Mouse (Mus musculus) spleen, embryonic (tissue): ENCODE measurements around the gene Golga1.

Experiments used
- CTCF ChIA-PET: fragments of 350-600 bp; sonication (Branson Sonifier 250); formaldehyde crosslinking; loops from one replicate; lab custom pipeline; 2022; lab: Charles Lee

Golga1 gene

DNA sequence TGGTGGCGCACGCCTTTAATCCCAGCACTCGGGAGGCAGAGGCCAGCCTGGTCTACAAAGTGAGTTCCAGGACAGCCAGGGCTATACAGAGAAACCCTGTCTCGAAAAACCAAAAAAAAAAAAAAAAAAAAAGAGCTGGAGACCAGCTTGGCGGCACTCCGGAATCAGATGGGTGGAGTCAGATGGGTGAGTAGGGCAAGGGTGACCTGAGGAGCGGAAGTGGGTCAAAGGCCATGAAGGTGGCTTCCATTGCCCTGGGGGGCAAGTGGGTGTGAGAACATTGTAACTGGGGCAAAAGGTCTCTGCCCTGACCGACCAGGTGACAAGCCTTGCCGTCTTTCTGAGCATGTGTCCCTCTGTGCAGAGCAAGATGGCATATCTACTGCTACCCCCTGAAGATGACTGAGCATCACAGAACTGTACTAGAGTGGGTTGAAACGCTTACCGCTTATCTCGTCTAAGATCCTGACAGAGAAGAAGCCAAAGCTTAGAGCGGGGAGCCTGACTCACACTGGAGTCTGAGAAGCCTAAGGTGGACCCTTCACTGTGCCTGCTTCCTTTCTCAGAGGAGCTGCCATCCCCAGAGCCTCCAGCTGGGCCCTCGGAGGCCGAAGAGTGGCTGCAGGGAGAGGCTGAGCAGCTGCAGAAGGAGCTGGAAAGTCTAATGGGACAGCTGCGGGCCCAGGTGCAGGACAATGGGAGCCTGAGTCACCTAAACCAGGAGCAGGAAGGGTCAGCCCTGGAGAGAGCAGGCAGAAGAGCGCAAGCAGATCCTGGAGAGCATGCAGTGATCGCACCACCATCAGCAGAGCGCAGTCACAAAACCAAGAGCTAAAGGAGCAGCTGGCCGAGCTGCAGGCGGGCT is 89.2 kb downstream of the Golga1 start:
- CTCF ChIA-PET, result interaction anchor here (0.5 kb wide), 1 partner anchor 60 kb away, joined by 3 read pairs; no protein-coding TSS in a partner anchor

- CTCF ChIA-PET, result no interaction called here
Measured at GRCm38 (mm10) chr2:38975181-38975580, 90.2 kb downstream of the Golga1 start.

- CTCF ChIA-PET, result no interaction called here
Measured at GRCm38 (mm10) chr2:38974171-38974570, 91.2 kb downstream of the Golga1 start.

DNA sequence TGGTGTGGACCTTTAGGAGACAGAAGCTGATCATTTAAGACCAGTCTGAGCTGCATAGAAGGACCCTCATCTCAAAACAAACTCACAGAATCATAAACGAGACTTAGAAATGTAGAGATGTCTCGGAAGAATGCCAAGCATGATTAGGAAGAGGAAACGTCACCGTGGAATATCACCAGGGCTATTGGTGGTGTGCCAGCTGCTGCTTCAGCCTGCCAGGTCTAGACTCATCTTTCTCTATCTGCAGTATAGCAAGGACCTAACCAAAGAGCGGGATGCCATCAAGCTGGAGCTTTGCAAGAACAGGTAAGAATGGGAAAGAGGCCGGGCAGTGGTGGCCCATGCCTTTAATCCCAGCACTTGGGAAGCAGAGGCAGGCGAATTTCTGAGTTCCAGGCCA is 91.6 kb downstream of the Golga1 start:
- CTCF ChIA-PET, result no interaction called here

GRCm38 (mm10) chr2:38973223-38973622 is 92.1 kb downstream of the Golga1 start:
- CTCF ChIA-PET, result no interaction called here

DNA sequence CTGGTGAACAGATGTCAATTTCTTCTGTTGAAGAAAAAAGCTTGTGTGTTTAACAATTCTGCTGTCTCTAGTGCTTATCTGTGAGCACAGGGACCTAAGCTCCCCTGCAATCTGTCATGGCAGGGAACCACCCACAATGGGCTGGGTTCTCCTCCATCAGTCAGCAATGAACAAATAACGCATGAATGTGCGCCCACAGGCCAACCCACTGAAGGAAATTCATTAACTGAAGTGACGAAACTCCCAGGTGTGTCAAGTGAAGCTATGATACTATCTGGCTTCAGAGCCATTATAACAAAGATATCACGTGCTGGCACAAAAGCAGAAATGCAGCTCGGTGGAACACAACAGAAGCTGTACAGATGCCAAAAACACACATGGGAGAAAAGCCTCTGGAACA is 95.3 kb downstream of the Golga1 start:
- CTCF ChIA-PET, result no interaction called here

- CTCF ChIA-PET, result no interaction called here
Measured at GRCm38 (mm10) chr2:38969650-38970049, 95.7 kb downstream of the Golga1 start.
